Mouse (Mus musculus): ENCODE measurements around the gene Cpxm2. TPM values are rescaled to one million over a fixed set of nuclear protein-coding genes. Genes with fewer than 3 reads are reported as not detected.

Cpxm2 gene
- polyA plus RNA-seq, 1 experiment from 2014 or later = 5.1 TPM

GRCm38 (mm10) chr7:132060116-132060515 is 94.4 kb downstream of the Cpxm2 start:
- ATAC-seq (replicated peaks; ENCODE audit: insufficient number of reproducible peaks, low FRiP score, low TSS enrichment, low read depth) = no peak
- WGBS = 83% methylated on average over 7 of the region's 7 CpGs
- no peak overlapping the region for H3K9ac ChIP-seq (replicated peaks; ENCODE audit: low read length)
- H3K9me3 ChIP-seq (replicated peaks; ENCODE audit: control insufficient read depth, low read length) = no peaks in the 10 kb centered on the region
- no peak overlapping the region for H3K4me2 ChIP-seq (ENCODE audit: low read depth, low read length)
- no peaks in the 10 kb centered on the region for H3K27me3 ChIP-seq (ENCODE audit: control insufficient read depth, insufficient read depth, low read length)
- H3K4me1 ChIP-seq (ENCODE audit: control insufficient read depth, insufficient read depth, low read length) = no peaks in the 10 kb centered on the region
- H3K27ac ChIP-seq (replicated peaks; ENCODE audit: low read depth, low read length) = no peak overlapping the region
- DNase-seq (ENCODE audit: low spot score) = peak; percentile 45
- H3K36me3 ChIP-seq (replicated peaks; ENCODE audit: control insufficient read depth, insufficient read depth, low read depth, low read length) = no peaks in the 10 kb centered on the region
- H3K4me3 ChIP-seq (ENCODE audit: low read depth, low read length) = no peak overlapping the region

DNA sequence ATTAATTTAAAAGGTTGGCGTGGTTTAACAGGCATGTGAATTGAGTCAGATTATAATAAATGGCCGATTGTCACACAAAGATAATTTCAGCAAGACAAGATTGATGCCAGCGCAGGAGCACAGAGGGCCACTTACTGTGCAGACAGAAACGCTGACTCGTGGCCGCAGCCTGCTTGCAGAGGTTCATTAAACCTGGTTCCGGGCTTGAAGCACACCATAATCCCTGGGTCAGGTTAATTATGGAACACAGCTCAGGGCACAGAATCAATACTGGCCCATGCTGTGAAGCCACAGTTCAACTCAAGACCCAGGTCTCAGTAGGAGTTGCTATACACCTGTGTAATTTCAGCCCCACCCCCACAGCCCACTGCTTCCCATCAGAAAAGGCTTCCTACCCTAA is 98.0 kb downstream of the Cpxm2 start:
- Histone ChIP-seq H3K9ac (replicated peaks; ENCODE audit: low read length) (no peak overlapping the region), H3K4me2 (ENCODE audit: low read depth, low read length) (no peak overlapping the region), H3K36me3 (replicated peaks; ENCODE audit: control insufficient read depth, insufficient read depth, low read depth, low read length) (no peaks in the 10 kb centered on the region), H3K4me3 (ENCODE audit: low read depth, low read length) (no peak overlapping the region), H3K27me3 (ENCODE audit: control insufficient read depth, insufficient read depth, low read length) (no peaks in the 10 kb centered on the region), H3K27ac (replicated peaks; ENCODE audit: low read depth, low read length) (no peak overlapping the region), H3K9me3 (replicated peaks; ENCODE audit: control insufficient read depth, low read length) (no peaks in the 10 kb centered on the region), H3K4me1 (ENCODE audit: control insufficient read depth, insufficient read depth, low read length) (no peaks in the 10 kb centered on the region)
- WGBS = 67% methylated on average over 7 of the region's 7 CpGs
- no peak for ATAC-seq (replicated peaks; ENCODE audit: insufficient number of reproducible peaks, low FRiP score, low TSS enrichment, low read depth)
- no peak for DNase-seq (ENCODE audit: low spot score)

DNA sequence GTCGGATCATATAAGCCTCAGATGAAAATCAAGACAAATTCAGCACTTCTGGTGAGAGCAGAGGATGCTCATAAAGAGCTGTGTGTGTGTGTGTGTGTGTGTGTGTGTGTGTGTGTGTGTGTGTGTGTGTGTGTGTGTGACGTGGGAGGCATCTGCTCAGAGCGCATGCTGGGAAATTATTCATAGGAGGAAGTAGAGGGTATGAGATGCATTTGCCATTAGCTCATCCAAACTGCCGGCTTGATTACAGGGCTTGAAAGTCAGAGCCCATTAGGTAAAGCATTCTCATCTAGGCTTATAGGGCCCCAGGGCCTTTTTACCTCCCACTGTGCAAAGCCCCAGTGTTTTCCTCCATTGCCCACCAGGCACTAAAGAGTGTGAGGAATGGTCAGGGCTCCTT is 107.9 kb downstream of the Cpxm2 start:
- H3K27me3 ChIP-seq (ENCODE audit: control insufficient read depth, insufficient read depth, low read length) = no peaks in the 10 kb centered on the region
- DNase-seq (ENCODE audit: low spot score) (no peak), ATAC-seq (replicated peaks; ENCODE audit: insufficient number of reproducible peaks, low FRiP score, low TSS enrichment, low read depth) (no peak)
- no peak overlapping the region for H3K4me3 ChIP-seq (ENCODE audit: low read depth, low read length)
- H3K36me3 ChIP-seq (replicated peaks; ENCODE audit: control insufficient read depth, insufficient read depth, low read depth, low read length) = no peaks in the 10 kb centered on the region
- H3K27ac ChIP-seq (replicated peaks; ENCODE audit: low read depth, low read length) = no peak overlapping the region
- no peaks in the 10 kb centered on the region for H3K4me1 ChIP-seq (ENCODE audit: control insufficient read depth, insufficient read depth, low read length)
- no peak overlapping the region for H3K4me2 ChIP-seq (ENCODE audit: low read depth, low read length)
- WGBS = 43% methylated on average over 4 of the region's 4 CpGs
- no peaks in the 10 kb centered on the region for H3K9me3 ChIP-seq (replicated peaks; ENCODE audit: control insufficient read depth, low read length)
- no peak overlapping the region for H3K9ac ChIP-seq (replicated peaks; ENCODE audit: low read length)

GRCm38 (mm10) chr7:132031940-132032531 is 122.5 kb downstream of the Cpxm2 start:
- Histone ChIP-seq H3K9ac (replicated peaks; ENCODE audit: low read length) (no peak overlapping the region), H3K27ac (replicated peaks; ENCODE audit: low read depth, low read length) (no peak overlapping the region), H3K36me3 (replicated peaks; ENCODE audit: control insufficient read depth, insufficient read depth, low read depth, low read length) (no peaks in the 10 kb centered on the region), H3K4me3 (ENCODE audit: low read depth, low read length) (no peak overlapping the region), H3K27me3 (ENCODE audit: control insufficient read depth, insufficient read depth, low read length) (no peaks in the 10 kb centered on the region), H3K9me3 (replicated peaks; ENCODE audit: control insufficient read depth, low read length) (no peaks in the 10 kb centered on the region), H3K4me1 (ENCODE audit: control insufficient read depth, insufficient read depth, low read length) (no peaks in the 10 kb centered on the region), H3K4me2 (ENCODE audit: low read depth, low read length) (no peak overlapping the region)
- WGBS = 63% methylated on average over 6 of the region's 6 CpGs
- DNase-seq (ENCODE audit: low spot score) = no peak
- ATAC-seq (replicated peaks; ENCODE audit: insufficient number of reproducible peaks, low FRiP score, low TSS enrichment, low read depth) = no peak

DNA sequence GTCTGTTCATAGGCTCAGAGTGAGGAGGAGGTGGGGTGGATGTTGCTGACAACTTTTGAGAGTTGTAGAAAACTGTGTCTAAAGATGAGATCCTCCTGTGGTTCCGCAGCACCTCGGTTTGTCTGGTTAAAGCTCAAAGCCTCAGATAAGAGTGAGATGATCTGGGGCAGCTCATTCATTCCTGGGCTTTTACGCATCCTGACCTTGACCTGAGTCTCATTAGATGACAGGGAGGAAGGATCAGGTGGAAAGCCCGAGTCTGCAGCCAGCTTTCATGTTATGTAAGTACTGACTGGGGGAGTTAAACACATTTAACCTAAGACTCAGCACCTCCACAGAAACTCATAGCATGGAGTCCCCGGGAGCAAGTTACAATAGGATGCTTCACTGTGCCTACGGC is 127.9 kb downstream of the Cpxm2 start:
- Histone ChIP-seq H3K4me2 (ENCODE audit: low read depth, low read length) (no peak overlapping the region), H3K27ac (replicated peaks; ENCODE audit: low read depth, low read length) (no peak overlapping the region), H3K4me3 (ENCODE audit: low read depth, low read length) (no peak overlapping the region), H3K9me3 (replicated peaks; ENCODE audit: control insufficient read depth, low read length) (no peaks in the 10 kb centered on the region), H3K9ac (replicated peaks; ENCODE audit: low read length) (no peak overlapping the region), H3K27me3 (ENCODE audit: control insufficient read depth, insufficient read depth, low read length) (no peaks in the 10 kb centered on the region), H3K4me1 (ENCODE audit: control insufficient read depth, insufficient read depth, low read length) (no peaks in the 10 kb centered on the region), H3K36me3 (replicated peaks; ENCODE audit: control insufficient read depth, insufficient read depth, low read depth, low read length) (no peaks in the 10 kb centered on the region)
- WGBS = 62% methylated on average over 6 of the region's 6 CpGs
- ATAC-seq (replicated peaks; ENCODE audit: insufficient number of reproducible peaks, low FRiP score, low TSS enrichment, low read depth) (no peak), DNase-seq (ENCODE audit: low spot score) (no peak)

DNA sequence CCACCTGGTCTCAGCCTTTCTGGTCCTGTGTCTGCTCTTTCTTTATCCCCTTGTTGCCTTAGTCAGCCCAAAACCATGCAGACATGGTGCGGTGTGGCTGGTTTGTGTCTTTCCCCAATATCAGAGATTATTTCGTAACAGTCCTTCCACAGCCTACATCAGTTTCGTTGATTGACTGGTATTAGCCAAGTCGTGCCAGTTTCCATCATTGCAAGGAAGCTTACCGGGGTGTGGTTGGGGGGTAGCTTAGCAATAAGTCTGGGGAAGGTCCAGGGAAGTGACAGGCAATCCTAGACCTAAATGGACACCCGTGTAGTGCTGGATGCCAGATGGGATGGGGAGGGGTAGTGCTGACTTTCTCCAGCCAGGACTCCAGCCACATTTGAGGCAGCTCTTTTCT is 128.9 kb downstream of the Cpxm2 start:
- 60% methylated on average over 6 of the region's 6 CpGs for WGBS
- H3K36me3 ChIP-seq (replicated peaks; ENCODE audit: control insufficient read depth, insufficient read depth, low read depth, low read length) = no peaks in the 10 kb centered on the region
- DNase-seq (ENCODE audit: low spot score) = no peak

GRCm38 (mm10) chr7:132015933-132016332 is 138.6 kb downstream of the Cpxm2 start:
- Histone ChIP-seq H3K4me2 (ENCODE audit: low read depth, low read length) (no peak overlapping the region), H3K27me3 (ENCODE audit: control insufficient read depth, insufficient read depth, low read length) (no peaks in the 10 kb centered on the region), H3K27ac (replicated peaks; ENCODE audit: low read depth, low read length) (no peak overlapping the region), H3K9ac (replicated peaks; ENCODE audit: low read length) (no peak overlapping the region), H3K4me3 (ENCODE audit: low read depth, low read length) (no peak overlapping the region), H3K36me3 (replicated peaks; ENCODE audit: control insufficient read depth, insufficient read depth, low read depth, low read length) (no peaks in the 10 kb centered on the region), H3K9me3 (replicated peaks; ENCODE audit: control insufficient read depth, low read length) (no peaks in the 10 kb centered on the region), H3K4me1 (ENCODE audit: control insufficient read depth, insufficient read depth, low read length) (no peaks in the 10 kb centered on the region; the same call in 1 of the 2 replicates)
- DNase-seq (ENCODE audit: low spot score) (no peak), ATAC-seq (replicated peaks; ENCODE audit: insufficient number of reproducible peaks, low FRiP score, low TSS enrichment, low read depth) (no peak)
- 72% methylated on average over 3 of the region's 3 CpGs for WGBS

More for the DNA sequence above, 128.9 kb downstream of the Cpxm2 start:
- H3K9me3 ChIP-seq (replicated peaks; ENCODE audit: control insufficient read depth, low read length) = no peaks in the 10 kb centered on the region
- H3K4me1 ChIP-seq (ENCODE audit: control insufficient read depth, insufficient read depth, low read length) = no peaks in the 10 kb centered on the region
- H3K4me3 ChIP-seq (ENCODE audit: low read depth, low read length) = no peak overlapping the region
- no peak overlapping the region for H3K4me2 ChIP-seq (ENCODE audit: low read depth, low read length)
- ATAC-seq (replicated peaks; ENCODE audit: insufficient number of reproducible peaks, low FRiP score, low TSS enrichment, low read depth) = no peak
- no peaks in the 10 kb centered on the region for H3K27me3 ChIP-seq (ENCODE audit: control insufficient read depth, insufficient read depth, low read length)
- no peak overlapping the region for H3K27ac ChIP-seq (replicated peaks; ENCODE audit: low read depth, low read length)
- H3K9ac ChIP-seq (replicated peaks; ENCODE audit: low read length) = no peak overlapping the region

- no peaks in the 10 kb centered on the region for H3K9me3 ChIP-seq (replicated peaks; ENCODE audit: control insufficient read depth, low read length)
- 5% methylated on average over 3 of the region's 3 CpGs for WGBS
- no peaks in the 10 kb centered on the region; the same call in 1 of the 2 replicates for H3K4me1 ChIP-seq (ENCODE audit: control insufficient read depth, insufficient read depth, low read length)
- DNase-seq (ENCODE audit: low spot score) (peak; percentile 52), ATAC-seq (replicated peaks; ENCODE audit: insufficient number of reproducible peaks, low FRiP score, low TSS enrichment, low read depth) (no peak)
- no peaks in the 10 kb centered on the region for H3K36me3 ChIP-seq (replicated peaks; ENCODE audit: control insufficient read depth, insufficient read depth, low read depth, low read length)
- H3K9ac ChIP-seq (replicated peaks; ENCODE audit: low read length) = no peak overlapping the region
- no peak overlapping the region for H3K27ac ChIP-seq (replicated peaks; ENCODE audit: low read depth, low read length)
- H3K4me3 ChIP-seq (ENCODE audit: low read depth, low read length) = no peak overlapping the region
- H3K4me2 ChIP-seq (ENCODE audit: low read depth, low read length) = no peak overlapping the region
- H3K27me3 ChIP-seq (ENCODE audit: control insufficient read depth, insufficient read depth, low read length) = no peaks in the 10 kb centered on the region
Measured at GRCm38 (mm10) chr7:132015193-132015592, 139.3 kb downstream of the Cpxm2 start.

All from embryonic facial prominence, embryonic 11.5 days (tissue).